Mouse (Mus musculus) midbrain, embryonic 15.5 days (tissue): ENCODE results near the gene Prg4. TPM values are rescaled to one million over a fixed set of nuclear protein-coding genes. Genes with fewer than 3 reads are reported as not detected.

Experiments used
- polyA plus RNA-seq: library from polyadenylated mRNA; unstranded; fragments of >200 nt; fragmentation: Nextera tagmentation; extraction: Ambion mirVana; gene quantifications from 2 replicates; pipeline ENCODE4 v1.2.1, GENCODE M21; 2015

Gene Prg4
- polyA plus RNA-seq, 1 experiment from 2014 or later: 0.31 TPM

Other genes starting within 250 kb of the Prg4 start
- not detected in 2 replicates for gene Pdc, start 146.7 kb downstream of the Prg4 start, polyA plus RNA-seq
- gene Tpr, start 73.3 kb downstream of the Prg4 start, polyA plus RNA-seq: 128 and 134 TPM in 2 replicates
- gene Odr4, start 73.1 kb downstream of the Prg4 start, polyA plus RNA-seq: 41.9 and 42.0 TPM in 2 replicates